Mouse (Mus musculus): ENCODE data around the gene Col13a1.

- TF ChIP-seq POLR2A (IDR thresholded peaks at IDR 0.05; ENCODE audit: extremely low read depth, insufficient read depth, low read length) (no peak), CTCF (IDR thresholded peaks at IDR 0.05; ENCODE audit: low read depth, low read length) (no peak)
Observed at GRCm38 (mm10) chr10:61830817-61831216, 148.1 kb downstream of the Col13a1 start.

All from liver, adult 2 months (tissue).